Mouse (Mus musculus): ENCODE measurements around the gene Papola. TPM values are rescaled to one million over a fixed set of nuclear protein-coding genes. Genes with fewer than 3 reads are reported as not detected.

The Papola gene
- polyA plus RNA-seq, 1 experiment: 99.3 TPM

DNA sequence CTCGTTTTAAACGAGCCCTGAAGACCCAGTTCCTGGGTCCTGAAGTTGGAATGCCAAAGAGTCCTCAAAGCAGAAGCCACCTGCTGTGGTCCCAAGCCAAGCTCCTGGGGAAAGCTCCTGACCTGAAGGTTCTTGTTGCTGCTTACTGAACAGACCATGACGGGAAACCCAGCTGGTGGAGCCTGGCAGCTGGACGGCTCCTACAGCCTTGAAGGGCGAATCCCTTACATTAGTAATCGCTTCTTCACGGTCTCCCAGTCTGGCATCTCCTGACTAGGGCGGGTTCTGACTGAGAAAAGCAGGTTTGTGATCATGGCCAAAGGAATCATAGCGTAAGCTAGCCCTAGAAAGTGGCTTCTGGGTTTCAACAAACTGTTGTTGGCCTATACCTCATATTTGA is 66.2 kb downstream of the Papola start:
- Histone ChIP-seq H3K27me3 (ENCODE audit: control insufficient read depth, insufficient read depth, low read length) (no peaks in the 10 kb centered on the region), H3K27ac (ENCODE audit: insufficient read depth, low read length) (no peak overlapping the region), H3K4me3 (replicated peaks; ENCODE audit: insufficient read depth, low read depth, low read length) (no peak overlapping the region), H3K4me1 (ENCODE audit: control insufficient read depth, insufficient read depth, low read length) (no peaks in the 10 kb centered on the region)
- TF ChIP-seq CTCF (IDR thresholded peaks at IDR 0.05; ENCODE audit: borderline replicate concordance, insufficient read depth, low read depth, low read length) (no peak), POLR2A (IDR thresholded peaks at IDR 0.05; ENCODE audit: borderline replicate concordance, insufficient read depth, low read length) (no peak)
- WGBS: 20% methylated on average over 9 of the region's 9 CpGs
- no peak for DNase-seq

DNA sequence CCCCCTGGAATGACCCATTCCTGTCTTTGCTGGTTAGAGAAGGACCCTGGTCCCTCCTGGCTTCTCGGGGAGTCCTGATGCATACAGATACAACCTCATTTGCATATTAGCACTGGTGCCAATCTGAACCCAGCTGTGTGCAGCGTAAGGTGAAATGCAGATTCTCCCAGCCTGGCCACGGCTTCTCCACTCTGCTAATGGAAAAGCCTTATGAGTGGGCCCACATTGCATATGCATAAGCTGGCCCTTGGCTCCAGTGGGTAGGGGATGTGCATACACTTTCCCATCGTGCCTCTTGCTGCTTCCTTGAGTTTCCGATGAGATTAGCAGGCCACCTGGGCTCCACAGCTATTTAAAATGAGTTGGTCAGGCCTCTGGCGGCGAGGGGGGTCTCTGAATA is 68.3 kb downstream of the Papola start:
- WGBS: 45% methylated on average over 7 of the region's 7 CpGs
- TF ChIP-seq CTCF (IDR thresholded peaks at IDR 0.05; ENCODE audit: borderline replicate concordance, insufficient read depth, low read depth, low read length) (no peak), POLR2A (IDR thresholded peaks at IDR 0.05; ENCODE audit: borderline replicate concordance, insufficient read depth, low read length) (no peak)
- Histone ChIP-seq H3K4me3 (replicated peaks; ENCODE audit: insufficient read depth, low read depth, low read length) (no peak overlapping the region), H3K27ac (ENCODE audit: insufficient read depth, low read length) (no peak overlapping the region), H3K27me3 (ENCODE audit: control insufficient read depth, insufficient read depth, low read length) (no peaks in the 10 kb centered on the region), H3K4me1 (ENCODE audit: control insufficient read depth, insufficient read depth, low read length) (peaks cover 5% of the 10 kb centered on the region; the same call in 1 of the 2 replicates)
- DNase-seq: no peak

DNA sequence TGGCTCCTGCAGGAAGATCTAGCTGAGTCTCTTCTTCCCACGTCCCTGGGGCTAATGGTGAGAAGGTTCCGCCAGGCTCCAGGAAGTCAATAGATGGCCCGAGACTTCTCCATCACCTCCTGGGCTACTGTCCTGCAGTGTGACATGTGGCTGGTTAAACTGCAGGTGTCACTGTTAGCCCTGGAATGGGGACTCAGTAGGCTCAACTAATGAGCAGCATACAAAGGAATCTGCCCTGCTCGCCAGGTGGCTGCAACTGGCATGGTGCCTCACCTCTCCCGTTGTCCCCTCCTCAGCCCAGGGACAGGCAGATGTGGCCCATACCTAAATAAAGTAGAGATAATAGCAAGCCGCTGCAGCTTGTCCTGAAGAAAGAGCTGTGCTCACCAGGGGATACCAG is 70.1 kb downstream of the Papola start:
- TF ChIP-seq POLR2A (IDR thresholded peaks at IDR 0.05; ENCODE audit: borderline replicate concordance, insufficient read depth, low read length) (no peak), CTCF (IDR thresholded peaks at IDR 0.05; ENCODE audit: borderline replicate concordance, insufficient read depth, low read depth, low read length) (peak; percentile 70)
- DNase-seq: peak; percentile 35 to 42
- Histone ChIP-seq H3K27ac (ENCODE audit: insufficient read depth, low read length) (no peak overlapping the region), H3K4me3 (replicated peaks; ENCODE audit: insufficient read depth, low read depth, low read length) (no peak overlapping the region), H3K4me1 (ENCODE audit: control insufficient read depth, insufficient read depth, low read length) (peaks cover 5% of the 10 kb centered on the region; the same call in 1 of the 2 replicates), H3K27me3 (ENCODE audit: control insufficient read depth, insufficient read depth, low read length) (no peaks in the 10 kb centered on the region)
- WGBS: 16% methylated on average over 6 of the region's 6 CpGs

DNA sequence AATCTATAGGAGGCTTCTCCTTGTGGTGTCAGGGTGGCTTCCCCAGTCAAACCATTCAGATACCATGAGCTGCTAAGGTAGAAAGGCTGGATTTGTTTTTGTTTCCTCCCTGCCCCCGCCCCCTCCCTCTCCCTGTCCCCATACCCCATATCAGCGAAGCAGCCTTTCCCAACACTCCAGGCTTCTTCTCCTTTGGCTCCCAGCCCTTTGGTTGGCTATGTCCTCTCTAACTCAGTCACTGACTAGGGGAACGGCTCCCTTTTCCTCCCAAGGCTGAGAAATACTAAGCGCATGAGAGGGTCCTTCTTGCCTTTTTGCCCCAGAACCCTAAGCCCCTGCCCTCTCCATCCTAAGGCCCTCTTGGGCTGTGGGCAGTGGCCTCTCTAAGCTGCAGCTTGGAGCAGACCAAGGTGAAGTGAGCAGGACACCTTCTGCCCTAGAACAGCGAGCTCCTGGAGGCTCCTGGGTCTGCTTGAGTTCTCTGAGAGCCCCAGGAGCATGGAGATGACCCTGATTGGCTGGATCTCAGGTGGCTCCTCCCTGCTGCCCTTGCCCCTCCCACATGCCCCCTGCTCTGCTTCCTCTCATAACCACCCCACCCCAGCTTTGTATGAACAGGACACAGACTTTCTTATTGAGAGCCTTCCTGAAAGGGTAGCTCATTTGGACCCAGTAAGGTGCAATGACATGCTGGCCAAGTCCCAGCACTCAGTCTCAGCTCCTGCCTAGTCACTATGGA is 73.6 kb downstream of the Papola start:
- peaks cover 18% of the 10 kb centered on the region for H3K4me1 ChIP-seq (ENCODE audit: control insufficient read depth, insufficient read depth, low read length)
- WGBS: 36% methylated on average over 5 of the region's 5 CpGs
- no peak overlapping the region for H3K4me3 ChIP-seq (replicated peaks; ENCODE audit: insufficient read depth, low read depth, low read length)
- TF ChIP-seq POLR2A (IDR thresholded peaks at IDR 0.05; ENCODE audit: borderline replicate concordance, insufficient read depth, low read length) (no peak), CTCF (IDR thresholded peaks at IDR 0.05; ENCODE audit: borderline replicate concordance, insufficient read depth, low read depth, low read length) (no peak)
- H3K27ac ChIP-seq (ENCODE audit: insufficient read depth, low read length): no peak overlapping the region
- H3K27me3 ChIP-seq (ENCODE audit: control insufficient read depth, insufficient read depth, low read length): no peaks in the 10 kb centered on the region; the same call in 1 of the 2 replicates
- no peak for DNase-seq

DNA sequence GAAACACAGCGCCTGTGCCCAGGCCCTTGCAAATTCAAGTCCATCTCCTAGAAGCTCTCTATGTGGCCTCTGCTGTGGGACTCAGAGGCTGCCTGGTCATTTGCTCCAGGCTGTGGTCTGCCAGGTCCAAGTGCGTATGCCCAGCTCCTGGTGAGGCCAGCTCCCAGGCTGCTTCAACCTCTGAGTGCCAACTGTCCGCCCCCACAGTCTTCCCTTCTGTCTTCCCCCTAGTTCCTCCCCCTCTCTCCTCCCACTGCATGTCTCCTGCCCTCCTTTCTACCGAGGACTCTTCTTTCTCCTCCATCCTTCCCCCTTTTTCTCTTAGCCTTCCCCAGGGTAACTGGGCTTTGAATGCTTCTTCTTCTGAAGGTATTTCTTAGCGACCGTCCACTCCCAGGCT is 77.6 kb downstream of the Papola start:
- H3K4me1 ChIP-seq (ENCODE audit: control insufficient read depth, insufficient read depth, low read length): peaks cover 18% of the 10 kb centered on the region
- H3K27ac ChIP-seq (ENCODE audit: insufficient read depth, low read length): no peak overlapping the region
- no peak overlapping the region for H3K4me3 ChIP-seq (replicated peaks; ENCODE audit: insufficient read depth, low read depth, low read length)
- 8% methylated on average over 6 of the region's 6 CpGs for WGBS
- peak in 1 of 2 experiments; percentile 37 for DNase-seq
- TF ChIP-seq CTCF (IDR thresholded peaks at IDR 0.05; ENCODE audit: borderline replicate concordance, insufficient read depth, low read depth, low read length) (no peak), POLR2A (IDR thresholded peaks at IDR 0.05; ENCODE audit: borderline replicate concordance, insufficient read depth, low read length) (no peak)
- no peaks in the 10 kb centered on the region; the same call in 1 of the 2 replicates for H3K27me3 ChIP-seq (ENCODE audit: control insufficient read depth, insufficient read depth, low read length)

DNA sequence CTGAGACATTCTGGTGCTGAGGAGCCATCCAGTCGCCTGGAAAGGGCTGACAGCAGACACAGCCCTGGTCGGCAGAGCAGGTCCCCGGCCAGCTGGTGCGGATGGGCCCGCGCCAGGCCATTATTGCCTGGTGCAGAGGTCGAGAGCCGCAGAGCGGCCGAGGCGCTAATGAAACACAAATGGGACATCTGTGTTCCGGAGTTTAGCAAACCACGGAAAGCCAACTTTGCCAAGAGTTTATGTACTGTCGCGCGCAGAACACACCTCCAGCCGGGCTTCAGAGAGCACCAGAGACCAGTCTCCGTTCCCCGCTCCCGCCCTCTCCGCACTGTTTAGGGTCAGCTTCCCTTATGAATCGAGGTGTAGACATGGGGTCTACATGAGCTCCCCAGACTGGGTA is 78.1 kb downstream of the Papola start:
- DNase-seq: peak; percentile 43 to 51
- Histone ChIP-seq H3K27me3 (ENCODE audit: control insufficient read depth, insufficient read depth, low read length) (no peaks in the 10 kb centered on the region; the same call in 1 of the 2 replicates), H3K27ac (ENCODE audit: insufficient read depth, low read length) (no peak overlapping the region), H3K4me3 (replicated peaks; ENCODE audit: insufficient read depth, low read depth, low read length) (no peak overlapping the region), H3K4me1 (ENCODE audit: control insufficient read depth, insufficient read depth, low read length) (peaks cover 15% of the 10 kb centered on the region)
- no peak for TF ChIP-seq POLR2A (IDR thresholded peaks at IDR 0.05; ENCODE audit: borderline replicate concordance, insufficient read depth, low read length)
- TF ChIP-seq CTCF (IDR thresholded peaks at IDR 0.05; ENCODE audit: borderline replicate concordance, insufficient read depth, low read depth, low read length): no peak
- 11% methylated on average over 22 of the region's 22 CpGs for WGBS

DNA sequence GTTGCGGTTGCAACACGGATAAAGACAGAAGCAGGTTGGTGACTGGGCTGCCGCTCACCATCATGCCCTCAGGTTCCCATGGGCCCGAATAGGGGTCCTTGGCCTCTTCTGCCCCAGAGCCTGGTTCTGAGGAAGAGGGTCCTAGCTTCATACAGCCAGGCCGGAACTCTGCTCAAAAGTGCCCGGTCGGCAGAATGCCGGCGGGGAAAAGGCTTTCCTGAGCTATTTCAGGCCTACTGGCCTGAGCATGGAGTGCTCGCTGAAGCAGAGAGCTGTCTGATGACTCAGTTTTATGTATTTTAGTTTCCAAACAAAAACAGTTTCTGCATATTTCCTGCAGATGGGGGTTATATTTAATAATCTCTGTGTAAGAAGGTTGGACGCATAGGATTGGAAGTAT is 78.9 kb downstream of the Papola start:
- Histone ChIP-seq H3K27ac (ENCODE audit: insufficient read depth, low read length) (no peak overlapping the region), H3K27me3 (ENCODE audit: control insufficient read depth, insufficient read depth, low read length) (no peaks in the 10 kb centered on the region; the same call in 1 of the 2 replicates), H3K4me3 (replicated peaks; ENCODE audit: insufficient read depth, low read depth, low read length) (no peak overlapping the region), H3K4me1 (ENCODE audit: control insufficient read depth, insufficient read depth, low read length) (peaks cover 13% of the 10 kb centered on the region)
- DNase-seq: no peak
- TF ChIP-seq POLR2A (IDR thresholded peaks at IDR 0.05; ENCODE audit: borderline replicate concordance, insufficient read depth, low read length) (no peak), CTCF (IDR thresholded peaks at IDR 0.05; ENCODE audit: borderline replicate concordance, insufficient read depth, low read depth, low read length) (no peak)
- 91% methylated on average over 11 of the region's 11 CpGs for WGBS

DNA sequence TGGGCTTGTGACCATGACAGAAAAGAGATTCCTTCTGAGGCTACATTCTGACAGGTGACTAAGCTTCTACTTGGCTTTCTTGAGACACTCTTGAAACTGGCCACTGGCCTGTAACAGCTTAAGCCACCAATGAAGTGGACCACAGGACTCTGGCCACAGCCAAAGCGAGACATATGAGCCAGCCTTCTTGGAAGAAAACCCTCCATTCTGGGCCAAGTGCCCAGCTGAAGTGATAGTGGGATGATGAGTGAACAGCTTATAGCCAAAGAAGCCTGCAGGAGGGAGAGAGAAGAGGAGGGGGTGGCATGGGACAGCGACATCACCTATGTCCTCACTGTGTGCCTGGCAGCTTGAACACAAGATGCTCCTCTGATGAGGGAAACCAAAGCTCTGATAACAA is 83.2 kb downstream of the Papola start:
- Histone ChIP-seq H3K4me3 (replicated peaks; ENCODE audit: insufficient read depth, low read depth, low read length) (no peak overlapping the region), H3K27me3 (ENCODE audit: control insufficient read depth, insufficient read depth, low read length) (peaks cover 2% of the 10 kb centered on the region; the same call in 1 of the 2 replicates), H3K4me1 (ENCODE audit: control insufficient read depth, insufficient read depth, low read length) (peaks cover 3% of the 10 kb centered on the region; the same call in 1 of the 2 replicates), H3K27ac (ENCODE audit: insufficient read depth, low read length) (no peak overlapping the region)
- 11% methylated on average over 2 of the region's 2 CpGs for WGBS
- DNase-seq: no peak
- TF ChIP-seq POLR2A (IDR thresholded peaks at IDR 0.05; ENCODE audit: borderline replicate concordance, insufficient read depth, low read length): no peak
- TF ChIP-seq CTCF (IDR thresholded peaks at IDR 0.05; ENCODE audit: borderline replicate concordance, insufficient read depth, low read depth, low read length): no peak

Data from cerebellum, adult 2 months (tissue).